In genomic region chr10:85598093-85598599, GRCm38 (mm10) we compare ENCODE assay signal across 9 mouse cellular contexts.
DNase-seq lines count a peak whose midpoint lies in the region; ATAC-seq and TF ChIP-seq lines count a peak whose summit lies in the region.
"Had no signal": no experiment of that assay in that cellular context is flagged by ENCODE, and none has a peak within 500 bp of the region (broad histone marks: within the 10 kb centered on the region; RNA-seq: fewer than 3 reads in every experiment).

No protein-coding gene starts in this region.

- DNase-seq in adrenal gland, adult (ENCODE audit: inconsistent age in 2 of 2, low spot score in 1 of 2), result peak; percentile 78 to 90
- DNase-seq in cerebellum, adult 11-12 months, result peak; percentile 73
- DNase-seq in frontal cortex, postnatal 10 days (ENCODE audit: low spot score in 2 of 2), result peak; percentile 39 to 55
- peak; percentile 41 for DNase-seq in heart, postnatal 4 days
- DNase-seq in left cerebral cortex, postnatal 4 days, result peak; percentile 88
- peak; percentile 92 for DNase-seq in midbrain, postnatal 0 days (ENCODE audit: low spot score)
- DNase-seq in thymus, adult 18-20 months, result no peak

- peak overlapping the region; percentile 69 for H3K9ac ChIP-seq in midbrain, postnatal 0 days (replicated peaks; ENCODE audit: low read length, poor library complexity, severe bottlenecking)

- intact Hi-C loops in left cerebral cortex, postnatal 4 days (cut with DNase I), result loop anchor here (10.0 kb wide), 1 partner anchor 203 kb away; no protein-coding TSS in a partner anchor

- peak overlapping the region; percentile 50 for H3K4me3 ChIP-seq in midbrain, postnatal 0 days (ENCODE audit: low read depth, low read length)
- H3K4me3 ChIP-seq: erythroblast, embryonic 14.5 days had no signal

- peak; percentile 45; the same call in 1 of the 2 replicates for ATAC-seq in midbrain, postnatal 0 days (ENCODE audit: low FRiP score)
- no peak for ATAC-seq in monocyte, adult 5-6 weeks (replicated peaks; ENCODE audit: insufficient number of reproducible peaks, low FRiP score, low TSS enrichment, poor library complexity, severe bottlenecking)

- 0 out of 2 replicates have a peak overlapping the region, but pooled peaks have one; percentile 74 for H3K27ac ChIP-seq in midbrain, postnatal 0 days (ENCODE audit: low read depth, low read length)

- H3K36me3 ChIP-seq in midbrain, postnatal 0 days (ENCODE audit: insufficient read depth, low read length), result no peaks in the 10 kb centered on the region

- peaks cover 8% of the 10 kb centered on the region for H3K4me1 ChIP-seq in midbrain, postnatal 0 days (ENCODE audit: insufficient read depth, low read length)

- H3K27me3 ChIP-seq in midbrain, postnatal 0 days (ENCODE audit: insufficient read depth, low read length), result no peaks in the 10 kb centered on the region

- WGBS in midbrain, postnatal 0 days, result 34% methylated on average over 9 of the region's 9 CpGs

- no peaks in the 10 kb centered on the region for H3K9me3 ChIP-seq in midbrain, postnatal 0 days (ENCODE audit: low read length)

- H3K4me2 ChIP-seq in midbrain, postnatal 0 days (ENCODE audit: low read depth, low read length, poor library complexity, severe bottlenecking), result peak overlapping the region; percentile 82

- TF ChIP-seq CTCF in midbrain, postnatal 0 days (IDR thresholded peaks at IDR 0.05), result no peak

Comparison
In these comparisons a context has a peak if more than half of its experiments do, and no peak if none do; other contexts are left out.
1. DNase-seq: peak in adrenal gland, adult (2 of 2), cerebellum, adult 11-12 months (single experiment), frontal cortex, postnatal 10 days (2 of 2), heart, postnatal 4 days (single experiment), left cerebral cortex, postnatal 4 days (single experiment) and midbrain, postnatal 0 days (single experiment); none in thymus, adult 18-20 months (0 of 2).